Mouse (Mus musculus) liver, embryonic 14.5 days (tissue): ENCODE results near the gene Mcat.

Experiments
- CTCF ChIP-seq: IDR thresholded peaks from 2 replicates; pipeline ENCODE4 v1.5.1; 2016; ENCODE audit warnings: antibody characterized with exemption, low read depth, control low read depth
- EP300 ChIP-seq: IDR thresholded peaks from 2 replicates; pipeline ENCODE4 v1.6.1; 2016; ENCODE audit warnings: antibody characterized with exemption, low read depth

- TF ChIP-seq CTCF (no peak), EP300 (no peak)
Measured at GRCm38 (mm10) chr15:83530688-83531087, 32.9 kb downstream of the Mcat start.
